Mouse (Mus musculus) left cerebral cortex, postnatal 4 days (tissue): Measurements from ENCODE around the gene Abhd16a. TPM values are rescaled to one million over a fixed set of nuclear protein-coding genes. Genes with fewer than 3 reads are reported as not detected.

Experiments used
- DNase-seq: peaks from one replicate; pipeline ENCODE4 v3.0.0-alpha.2; 2022
- intact Hi-C: fragments of 180-260 bp; cut with DNase I; formaldehyde crosslinking; loops from one replicate; pipeline ENCODE4 v1.15.1; 2025
- total RNA-seq, 2 experiments: library from RNA; stranded (reverse); gene quantifications; 2 replicates each; pipeline ENCODE4 v1.2.3; 2021

The Abhd16a gene
- total RNA-seq, 2 experiments from 2014 or later: 66.7 to 73.6 TPM

DNA sequence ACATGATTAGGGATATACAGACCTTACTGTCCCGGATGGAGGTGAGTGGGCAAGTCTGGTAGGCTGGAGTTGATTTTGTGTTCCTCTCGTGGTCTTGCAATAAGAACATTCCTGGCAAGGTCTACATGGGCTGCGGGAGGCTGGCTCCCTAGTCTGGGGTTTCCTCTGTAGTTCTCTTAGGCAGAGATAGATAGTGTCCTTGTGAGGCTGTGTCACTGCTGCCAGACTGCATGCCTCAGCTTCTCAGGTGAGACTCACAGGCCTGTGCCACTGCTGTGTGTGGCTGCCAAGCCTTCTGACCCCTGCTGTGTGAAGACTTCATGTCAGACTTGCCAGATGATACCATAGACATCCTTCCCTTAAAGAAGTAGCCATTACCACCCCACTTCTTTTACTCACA is 50.2 kb downstream of the Abhd16a start:
- no peak for DNase-seq
- intact Hi-C loops: no loop called here

DNA sequence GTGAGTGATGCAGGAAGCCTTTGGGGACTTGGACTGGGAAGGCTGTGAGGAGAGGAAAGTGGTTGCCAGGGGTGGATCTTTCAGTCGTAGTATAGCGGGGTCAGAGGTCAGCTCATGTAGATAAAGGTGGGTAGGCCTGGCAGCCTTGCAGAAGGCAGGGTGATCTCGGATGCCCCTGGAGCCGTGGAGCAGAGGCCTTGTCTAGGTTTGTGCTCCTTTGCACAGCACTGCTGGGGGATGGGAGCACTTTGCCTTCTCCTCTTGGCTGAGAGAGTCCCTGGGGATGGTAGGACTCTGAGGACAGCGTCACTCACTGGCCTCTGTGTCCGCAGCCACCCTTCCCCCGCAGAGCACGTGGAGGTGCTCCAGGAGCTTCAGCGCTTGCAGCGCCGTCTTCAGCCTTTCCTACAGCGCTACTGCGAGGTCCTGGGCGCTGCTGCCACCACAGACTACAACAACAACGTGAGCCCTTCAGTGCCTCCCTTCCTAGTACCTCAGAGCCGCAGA is 51.5 kb downstream of the Abhd16a start:
- DNase-seq: no peak
- intact Hi-C loops: no loop called here

DNA sequence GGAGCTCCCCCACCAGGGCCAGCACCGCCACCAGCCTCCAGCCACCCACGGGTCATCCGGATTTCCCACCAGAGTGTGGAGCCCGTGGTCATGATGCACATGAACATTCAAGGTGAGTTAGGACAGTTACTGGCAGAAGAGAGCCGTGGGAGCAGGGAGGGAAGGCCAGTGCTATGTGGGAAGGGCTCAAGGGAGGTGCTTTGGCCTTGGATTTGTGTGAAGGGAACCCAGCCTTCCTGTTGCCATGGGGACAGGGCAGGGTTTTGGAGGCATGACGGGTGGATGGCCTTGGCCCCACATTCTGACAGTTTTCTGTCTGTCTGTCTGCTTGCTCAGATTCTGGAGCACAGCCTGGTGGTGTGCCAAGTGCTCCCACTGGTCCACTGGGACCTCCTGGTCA is 52.9 kb downstream of the Abhd16a start:
- intact Hi-C loops: no loop called here
- DNase-seq: no peak

DNA sequence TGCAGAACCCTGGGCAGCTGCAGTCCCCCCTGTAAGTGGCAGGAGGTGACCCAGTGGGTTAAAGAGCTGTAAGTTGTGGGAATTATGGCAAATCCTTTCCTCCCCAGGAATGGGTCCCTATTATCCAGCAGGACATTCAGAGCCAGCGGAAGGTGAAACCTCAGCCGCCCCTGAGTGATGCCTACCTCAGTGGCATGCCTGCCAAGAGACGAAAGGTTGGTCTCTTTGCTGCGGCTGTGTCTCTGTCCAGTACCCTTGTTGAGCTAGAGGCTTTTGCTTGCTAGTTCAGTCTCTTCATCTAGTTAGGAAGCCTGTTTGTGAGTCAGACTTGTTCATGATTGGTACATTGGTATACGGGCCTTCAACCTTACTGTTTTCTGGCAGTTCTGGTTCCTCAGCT is 57.1 kb downstream of the Abhd16a start:
- no peak for DNase-seq
- intact Hi-C loops: no loop called here

DNA sequence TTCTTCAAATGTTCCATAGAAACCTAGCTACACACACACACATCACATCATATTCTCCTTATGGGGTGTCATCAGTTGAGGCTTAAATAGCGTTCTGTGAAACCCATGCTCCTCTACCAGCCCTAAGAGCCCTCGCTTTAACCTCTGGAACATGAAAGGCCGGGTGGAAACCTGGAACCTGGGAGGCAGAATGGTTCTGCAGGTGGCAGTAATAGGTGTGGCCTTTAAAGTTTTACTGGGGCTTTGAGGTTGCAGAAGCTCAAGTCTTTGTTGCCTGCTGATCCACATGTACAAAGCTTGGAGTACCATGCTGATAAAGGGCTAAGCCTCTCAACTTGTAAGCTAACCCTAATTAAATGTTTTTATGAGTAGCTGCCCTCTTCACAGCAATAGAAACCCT is 58.3 kb downstream of the Abhd16a start:
- no peak for DNase-seq
- intact Hi-C loops: no loop called here

DNA sequence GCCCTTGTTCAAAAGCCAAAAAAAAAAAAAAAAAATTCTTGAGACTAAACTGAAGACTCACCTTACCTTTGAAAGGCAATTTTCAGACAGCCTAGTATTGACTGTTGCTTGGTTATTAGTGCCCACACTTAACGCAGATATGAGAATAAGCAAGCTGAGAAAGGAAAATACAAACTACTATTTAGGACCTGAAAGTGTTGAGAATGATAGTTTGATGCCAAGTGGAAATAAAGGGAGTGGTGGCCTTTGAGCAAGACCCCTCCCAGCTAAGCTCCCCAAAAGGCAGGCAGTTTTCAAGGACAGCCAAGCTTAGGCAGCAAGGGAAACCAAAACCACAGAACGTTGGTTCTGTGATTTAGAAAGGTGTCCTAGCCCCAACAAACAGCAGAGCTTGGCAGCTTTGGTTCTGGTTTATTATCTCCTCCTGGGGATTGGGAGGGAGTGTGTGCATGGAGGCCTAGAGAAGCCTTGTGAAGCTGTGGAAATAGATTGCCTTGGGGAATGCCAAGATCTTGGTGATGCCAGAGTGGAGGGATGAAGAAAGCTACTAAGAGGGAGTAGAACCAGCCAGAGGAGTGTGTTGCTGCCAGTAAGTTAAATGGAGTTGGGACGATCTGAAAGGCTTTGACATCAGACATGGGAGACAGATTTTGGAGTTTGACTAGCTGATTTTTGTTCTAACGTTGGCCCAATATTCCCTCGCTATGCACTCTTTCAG is 59.0 kb downstream of the Abhd16a start:
- no peak for DNase-seq
- intact Hi-C loops: no loop called here

DNA sequence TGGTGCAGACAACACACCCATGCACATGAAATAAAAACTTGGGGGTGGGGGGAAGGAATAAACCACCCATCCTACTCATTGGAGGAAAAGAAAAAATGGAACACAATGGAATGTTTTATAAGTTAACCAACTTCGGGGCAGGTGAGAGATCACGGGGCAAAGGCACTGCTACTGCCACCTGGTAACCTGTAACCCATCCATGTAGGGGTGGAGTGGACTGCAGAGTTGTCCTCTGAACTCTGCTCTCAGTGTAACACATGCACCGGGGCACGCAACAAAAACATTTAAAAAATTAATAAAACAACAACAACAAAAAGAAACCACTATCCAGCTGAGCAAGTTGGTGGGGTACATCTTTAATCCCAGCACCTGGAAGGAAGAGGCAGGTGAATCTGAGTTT is 63.1 kb downstream of the Abhd16a start:
- no peak for DNase-seq
- intact Hi-C loops: no loop called here

Other genes with a start within 250 kb of the Abhd16a start
- gene Skiv2l, start 239.1 kb upstream of the Abhd16a start, total RNA-seq: 10 to 100 TPM; 68.5 to 74.7 TPM
- 10 to 100 TPM; 31.7 to 32.8 TPM for gene Nelfe, start 238.9 kb upstream of the Abhd16a start, total RNA-seq
- under 1 TPM; 0.28 to 0.66 TPM for gene Cfb, start 226.7 kb upstream of the Abhd16a start, total RNA-seq
- 10 to 100 TPM; 35.4 to 38.3 TPM for gene Zbtb12, start 209.8 kb upstream of the Abhd16a start, total RNA-seq
- gene Gm20547, start 207.2 kb upstream of the Abhd16a start, total RNA-seq: not detected
- gene C2, start 191.0 kb upstream of the Abhd16a start, total RNA-seq: 1 to 10 TPM; 2.1 to 3.2 TPM
- 100 to 1,000 TPM; 232 to 251 TPM for gene Ehmt2, start 190.8 kb upstream of the Abhd16a start, total RNA-seq
- under 1 TPM in 1 of 2 experiments, not detected in 1; 0.20 TPM for gene Slc44a4, start 174.8 kb upstream of the Abhd16a start, total RNA-seq
- gene Neu1, start 158.0 kb upstream of the Abhd16a start, total RNA-seq: 10 to 100 TPM; 18.8 to 19.1 TPM
- 1 to 10 TPM; 1.6 to 2.3 TPM for gene Hspa1b, start 130.0 kb upstream of the Abhd16a start, total RNA-seq
- gene Gm20481, start 119.4 kb upstream of the Abhd16a start, total RNA-seq: not detected
- 1 to 10 TPM; 3.1 to 5.2 TPM for gene Hspa1a, start 117.1 kb upstream of the Abhd16a start, total RNA-seq
- under 1 TPM in 1 of 2 experiments, not detected in 1; 0.22 TPM for gene Hspa1l, start 116.6 kb upstream of the Abhd16a start, total RNA-seq
- gene Lsm2, start 107.4 kb upstream of the Abhd16a start, total RNA-seq: 10 to 100 TPM; 35.9 to 38.5 TPM
- gene Vars, start 88.3 kb upstream of the Abhd16a start, total RNA-seq: 10 to 100 TPM; 91.0 to 94.3 TPM
- under 1 TPM; 0.12 to 0.16 TPM for gene Vwa7, start 72.7 kb upstream of the Abhd16a start, total RNA-seq
- under 1 TPM; 0.98 to 0.99 TPM for gene Sapcd1, start 61.2 kb upstream of the Abhd16a start, total RNA-seq
- gene Msh5, start 42.5 kb upstream of the Abhd16a start, total RNA-seq: 1 to 10 TPM; 2.0 to 3.2 TPM
- gene Clic1, start 39.3 kb upstream of the Abhd16a start, total RNA-seq: 10 to 100 TPM; 20.2 to 20.3 TPM
- gene Ddah2, start 30.2 kb upstream of the Abhd16a start, total RNA-seq: 100 to 1,000 TPM; 101 to 115 TPM
- gene Ly6g6c, start 23.9 kb upstream of the Abhd16a start, total RNA-seq: not detected
- not detected for gene Mpig6b, start 23.1 kb upstream of the Abhd16a start, total RNA-seq
- 1 to 10 TPM; 2.8 to 3.4 TPM for gene Ly6g6e, start 12.4 kb upstream of the Abhd16a start, total RNA-seq
- gene Ly6g6d, start 11.2 kb upstream of the Abhd16a start, total RNA-seq: not detected
- not detected for gene Ly6g6f, start 3.7 kb upstream of the Abhd16a start, total RNA-seq
- not detected for gene Ly6g5c, start 19.0 kb downstream of the Abhd16a start, total RNA-seq
- 1 to 10 TPM in 1 of 2 experiments, under 1 TPM in 1; 0.81 to 2.3 TPM for gene Ly6g5b, start 26.2 kb downstream of the Abhd16a start, total RNA-seq
- 10 to 100 TPM; 10.7 to 12.1 TPM for gene Gpank1, start 32.2 kb downstream of the Abhd16a start, total RNA-seq
- 100 to 1,000 TPM; 210 to 214 TPM for gene Csnk2b, start 32.8 kb downstream of the Abhd16a start, total RNA-seq
- gene D17H6S53E, start 37.1 kb downstream of the Abhd16a start, total RNA-seq: 10 to 100 TPM; 19.8 to 20.1 TPM
- under 1 TPM in 1 of 2 experiments, not detected in 1; 0.52 TPM for gene Apom, start 42.8 kb downstream of the Abhd16a start, total RNA-seq
- gene Bag6, start 45.9 kb downstream of the Abhd16a start, total RNA-seq: 100 to 1,000 TPM; 395 to 410 TPM
- 100 to 1,000 TPM; 311 to 315 TPM for gene Prrc2a, start 75.6 kb downstream of the Abhd16a start, total RNA-seq
- gene Aif1, start 86.8 kb downstream of the Abhd16a start, total RNA-seq: 1 to 10 TPM; 2.5 to 3.6 TPM
- 10 to 100 TPM; 12.3 to 17.6 TPM for gene Lst1, start 99.2 kb downstream of the Abhd16a start, total RNA-seq
- under 1 TPM; 0.77 to 0.88 TPM for gene Ltb, start 105.2 kb downstream of the Abhd16a start, total RNA-seq
- under 1 TPM in 1 of 2 experiments, not detected in 1; 0.52 TPM for gene Tnf, start 112.7 kb downstream of the Abhd16a start, total RNA-seq
- gene Lta, start 116.1 kb downstream of the Abhd16a start, total RNA-seq: 1 to 10 TPM in 1 of 2 experiments, under 1 TPM in 1; 0.82 to 1.0 TPM
- gene Gm16181, start 131.6 kb downstream of the Abhd16a start, total RNA-seq: not detected
- gene Atp6v1g2, start 144.4 kb downstream of the Abhd16a start, total RNA-seq: 100 to 1,000 TPM; 122 to 142 TPM
- gene Nfkbil1, start 146.5 kb downstream of the Abhd16a start, total RNA-seq: 10 to 100 TPM; 14.7 to 14.8 TPM
- 100 to 1,000 TPM; 324 to 337 TPM for gene Ddx39b, start 152.5 kb downstream of the Abhd16a start, total RNA-seq
- 10 to 100 TPM; 19.1 to 22.8 TPM for gene H2-D1, start 173.5 kb downstream of the Abhd16a start, total RNA-seq
- under 1 TPM; 0.28 to 0.32 TPM for gene H2-Q1, start 231.1 kb downstream of the Abhd16a start, total RNA-seq